Mouse (Mus musculus): ENCODE data around the gene Clic4. TPM values are rescaled to one million over a fixed set of nuclear protein-coding genes. Genes with fewer than 3 reads are reported as not detected.
A peak's percentile ranks its signal among the peaks of the same experiment; 100 is the strongest.

The Clic4 gene
- polyA plus RNA-seq, 1 experiment, result 34.7 TPM

DNA sequence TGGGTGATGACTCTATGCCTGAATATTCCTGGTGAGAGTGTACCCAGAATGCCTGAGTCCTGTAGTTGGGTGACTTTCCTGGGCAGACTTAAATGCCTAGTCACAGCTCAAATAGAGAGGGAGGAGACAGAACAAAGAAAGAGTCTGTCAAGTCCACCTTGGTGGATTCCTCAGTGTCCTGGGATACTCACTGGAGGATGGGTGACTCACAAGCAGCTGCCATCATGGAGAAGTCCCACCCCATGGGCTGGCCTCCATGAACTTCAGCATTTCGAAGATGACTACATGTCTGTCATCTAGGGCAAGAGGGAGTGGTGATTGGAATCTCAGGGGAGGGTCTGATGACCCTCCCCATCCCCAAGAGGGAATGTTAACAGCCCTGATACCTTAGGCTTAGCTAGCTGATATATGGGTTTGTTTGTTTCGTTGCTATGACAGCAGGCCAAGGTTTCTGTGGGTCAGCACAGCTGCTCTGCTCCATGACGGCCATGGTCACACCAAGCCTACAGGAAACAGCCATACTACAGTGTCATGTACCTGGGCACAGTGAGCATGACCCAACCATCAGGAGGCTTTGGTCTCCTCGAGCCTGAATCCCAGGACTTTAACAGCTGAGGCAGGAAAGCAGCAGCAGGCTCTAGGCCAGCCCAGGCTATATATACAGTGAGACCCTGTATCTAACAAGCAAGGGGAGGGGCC is 4.2 kb upstream of the Clic4 start:
- H3K4me3 ChIP-seq (ENCODE audit: extremely low read depth, insufficient read depth, insufficient read length), result no peak overlapping the region
- 82% methylated on average over 4 of the region's 4 CpGs for WGBS

GRCm38 (mm10) chr4:135274761-135275160 is 2.1 kb upstream of the Clic4 start:
- Histone ChIP-seq H3K4me3 (ENCODE audit: extremely low read depth, insufficient read depth, insufficient read length) (no peak overlapping the region), H3K36me3 (ENCODE audit: control insufficient read depth, insufficient read depth, low read length) (no peaks in the 10 kb centered on the region), H3K27me3 (ENCODE audit: control insufficient read depth, insufficient read depth, low read length) (no peaks in the 10 kb centered on the region), H3K4me1 (ENCODE audit: control insufficient read depth, insufficient read depth, insufficient read length) (peaks cover 15% of the 10 kb centered on the region; the same call in 1 of the 2 replicates), H3K27ac (ENCODE audit: insufficient read depth, low read length) (no peak overlapping the region)
- DNase-seq (ENCODE audit: low read depth in 1 of 2, low spot score in 2 of 2), result no peak
- TF ChIP-seq CTCF (IDR thresholded peaks at IDR 0.05; ENCODE audit: extremely low read depth, insufficient read depth, insufficient read length, insufficient replicate concordance) (no peak), POLR2A (IDR thresholded peaks at IDR 0.05; ENCODE audit: low read depth, low read length) (no peak)
- WGBS, result 91% methylated on average over 7 of the region's 7 CpGs

More for the DNA sequence above, 4.2 kb upstream of the Clic4 start:
- Histone ChIP-seq H3K36me3 (ENCODE audit: control insufficient read depth, insufficient read depth, low read length) (no peaks in the 10 kb centered on the region), H3K4me1 (ENCODE audit: control insufficient read depth, insufficient read depth, insufficient read length) (peaks cover 10% of the 10 kb centered on the region; the same call in 1 of the 2 replicates), H3K27ac (ENCODE audit: insufficient read depth, low read length) (no peak overlapping the region), H3K27me3 (ENCODE audit: control insufficient read depth, insufficient read depth, low read length) (no peaks in the 10 kb centered on the region)
- TF ChIP-seq CTCF (IDR thresholded peaks at IDR 0.05; ENCODE audit: extremely low read depth, insufficient read depth, insufficient read length, insufficient replicate concordance), result no peak
- no peak for TF ChIP-seq POLR2A (IDR thresholded peaks at IDR 0.05; ENCODE audit: low read depth, low read length)
- no peak for DNase-seq (ENCODE audit: low read depth in 1 of 2, low spot score in 2 of 2)

- peak overlapping the region; percentile 40; the same call in 1 of the 2 replicates for H3K4me3 ChIP-seq (ENCODE audit: extremely low read depth, insufficient read depth, insufficient read length)
- WGBS, result 15% methylated on average over 17 of the region's 17 CpGs
- H3K4me1 ChIP-seq (ENCODE audit: control insufficient read depth, insufficient read depth, insufficient read length), result peaks cover 20% of the 10 kb centered on the region; the same call in 1 of the 2 replicates
- DNase-seq (ENCODE audit: low read depth in 1 of 2, low spot score in 2 of 2), result peak in 1 of 2 experiments; percentile 21
- H3K36me3 ChIP-seq (ENCODE audit: control insufficient read depth, insufficient read depth, low read length), result no peaks in the 10 kb centered on the region
- H3K27ac ChIP-seq (ENCODE audit: insufficient read depth, low read length), result 0 out of 2 replicates have a peak overlapping the region, but pooled peaks have one; percentile 17
- no peaks in the 10 kb centered on the region for H3K27me3 ChIP-seq (ENCODE audit: control insufficient read depth, insufficient read depth, low read length)
- TF ChIP-seq POLR2A (IDR thresholded peaks at IDR 0.05; ENCODE audit: low read depth, low read length), result no peak
- TF ChIP-seq CTCF (IDR thresholded peaks at IDR 0.05; ENCODE audit: extremely low read depth, insufficient read depth, insufficient read length, insufficient replicate concordance), result no peak
Measured at GRCm38 (mm10) chr4:135273307-135273682, 681 bp upstream of the Clic4 start.

DNA sequence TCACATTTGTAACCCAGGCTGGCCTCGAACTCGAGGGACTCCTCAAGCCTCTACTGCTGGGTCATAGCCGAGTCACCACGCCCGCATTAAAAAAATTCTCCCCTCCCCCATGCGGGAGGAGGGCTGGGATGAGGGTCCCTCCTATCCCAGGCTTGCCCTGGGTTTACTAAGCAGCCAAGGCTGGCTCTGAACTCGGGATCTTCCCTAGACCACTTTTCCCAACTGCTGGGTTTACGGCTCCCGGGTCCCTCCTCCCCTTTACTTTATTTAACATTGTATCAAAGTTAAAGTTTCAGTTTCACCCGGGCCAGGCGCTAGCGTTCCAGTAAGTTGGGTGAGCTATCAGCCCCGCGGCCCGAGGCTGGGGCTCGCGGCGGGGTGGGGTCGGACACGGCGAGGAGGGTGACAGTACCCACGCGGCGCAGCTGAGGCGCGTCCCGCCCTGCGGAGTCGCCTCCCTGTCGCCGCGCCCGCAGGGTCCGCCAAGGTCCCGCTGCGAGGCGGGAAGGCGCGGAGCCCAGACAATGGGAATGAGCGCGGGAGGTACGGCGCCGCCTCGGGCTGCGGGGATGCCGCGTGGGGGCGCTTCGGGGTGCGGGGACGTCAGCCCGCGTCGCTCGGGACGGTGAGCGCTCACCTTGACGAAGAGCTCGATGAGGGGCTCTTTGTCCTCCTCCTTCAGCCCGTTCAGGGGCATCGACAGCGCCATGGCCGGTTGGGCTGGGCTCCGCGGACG is 565 bp downstream of the Clic4 start:
- TF ChIP-seq POLR2A (IDR thresholded peaks at IDR 0.05; ENCODE audit: low read depth, low read length) (no peak), CTCF (IDR thresholded peaks at IDR 0.05; ENCODE audit: extremely low read depth, insufficient read depth, insufficient read length, insufficient replicate concordance) (0 out of 2 replicates have a peak, but pooled peaks have one; percentile 0)
- peaks cover 1% of the 10 kb centered on the region; the same call in 1 of the 2 replicates for H3K36me3 ChIP-seq (ENCODE audit: control insufficient read depth, insufficient read depth, low read length)
- DNase-seq (ENCODE audit: low read depth in 1 of 2, low spot score in 2 of 2), result peak in 1 of 2 experiments; percentile 42
- H3K27me3 ChIP-seq (ENCODE audit: control insufficient read depth, insufficient read depth, low read length), result no peaks in the 10 kb centered on the region
- H3K4me3 ChIP-seq (ENCODE audit: extremely low read depth, insufficient read depth, insufficient read length), result peak overlapping the region; percentile 82
- peak overlapping the region; percentile 85 for H3K27ac ChIP-seq (ENCODE audit: insufficient read depth, low read length)
- H3K4me1 ChIP-seq (ENCODE audit: control insufficient read depth, insufficient read depth, insufficient read length), result peaks cover 27% of the 10 kb centered on the region; the same call in 1 of the 2 replicates
- under 1% methylated on average over 66 of the region's 67 CpGs for WGBS

DNA sequence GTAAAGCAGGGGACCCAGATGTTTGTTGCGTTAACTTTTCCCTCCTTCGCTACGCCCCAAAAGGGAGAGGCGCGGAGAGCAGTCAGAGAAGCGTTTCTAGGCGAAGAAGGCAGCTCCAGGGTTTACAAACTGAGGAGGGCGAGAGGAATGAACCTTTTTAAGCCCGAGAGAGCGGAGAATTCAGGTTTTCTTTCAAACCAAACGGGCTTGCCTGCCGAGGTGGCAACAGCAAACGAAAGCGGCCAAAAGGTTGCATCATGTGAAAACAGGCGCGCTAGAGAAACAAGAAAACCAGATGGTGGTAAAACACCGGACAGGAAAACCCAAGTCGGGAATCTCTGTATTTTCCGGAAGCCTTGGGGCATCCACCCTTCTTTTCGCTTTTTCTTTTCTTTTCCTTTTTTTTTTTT is 1.2 kb downstream of the Clic4 start:
- no peaks in the 10 kb centered on the region for H3K27me3 ChIP-seq (ENCODE audit: control insufficient read depth, insufficient read depth, low read length)
- TF ChIP-seq CTCF (IDR thresholded peaks at IDR 0.05; ENCODE audit: extremely low read depth, insufficient read depth, insufficient read length, insufficient replicate concordance) (no peak), POLR2A (IDR thresholded peaks at IDR 0.05; ENCODE audit: low read depth, low read length) (no peak)
- DNase-seq (ENCODE audit: low read depth in 1 of 2, low spot score in 2 of 2), result no peak
- peak overlapping the region; percentile 82 for H3K4me3 ChIP-seq (ENCODE audit: extremely low read depth, insufficient read depth, insufficient read length)
- 3% methylated on average over 20 of the region's 20 CpGs for WGBS
- peaks cover 28% of the 10 kb centered on the region; the same call in 1 of the 2 replicates for H3K4me1 ChIP-seq (ENCODE audit: control insufficient read depth, insufficient read depth, insufficient read length)
- H3K27ac ChIP-seq (ENCODE audit: insufficient read depth, low read length), result peak overlapping the region; percentile 85; the same call in 1 of the 2 replicates
- H3K36me3 ChIP-seq (ENCODE audit: control insufficient read depth, insufficient read depth, low read length), result peaks cover 1% of the 10 kb centered on the region; the same call in 1 of the 2 replicates

GRCm38 (mm10) chr4:135270476-135270875 is 2.1 kb downstream of the Clic4 start:
- TF ChIP-seq POLR2A (IDR thresholded peaks at IDR 0.05; ENCODE audit: low read depth, low read length) (no peak), CTCF (IDR thresholded peaks at IDR 0.05; ENCODE audit: extremely low read depth, insufficient read depth, insufficient read length, insufficient replicate concordance) (no peak)
- no peak for DNase-seq (ENCODE audit: low read depth in 1 of 2, low spot score in 2 of 2)
- no peaks in the 10 kb centered on the region for H3K27me3 ChIP-seq (ENCODE audit: control insufficient read depth, insufficient read depth, low read length)
- peaks cover 1% of the 10 kb centered on the region; the same call in 1 of the 2 replicates for H3K36me3 ChIP-seq (ENCODE audit: control insufficient read depth, insufficient read depth, low read length)
- 0 out of 2 replicates have a peak overlapping the region, but pooled peaks have one; percentile 12 for H3K4me3 ChIP-seq (ENCODE audit: extremely low read depth, insufficient read depth, insufficient read length)
- H3K27ac ChIP-seq (ENCODE audit: insufficient read depth, low read length), result peak overlapping the region; percentile 25; the same call in 1 of the 2 replicates
- H3K4me1 ChIP-seq (ENCODE audit: control insufficient read depth, insufficient read depth, insufficient read length), result peaks cover 28% of the 10 kb centered on the region; the same call in 1 of the 2 replicates
- WGBS, result 78% methylated on average over 8 of the region's 8 CpGs
